Mouse (Mus musculus): Measurements from ENCODE around the gene Tgfa. TPM values are rescaled to one million over a fixed set of nuclear protein-coding genes. Genes with fewer than 3 reads are reported as not detected.

Gene Tgfa
- polyA plus RNA-seq, 1 experiment from 2014 or later, result 1.7 TPM

- peaks cover 7% of the 10 kb centered on the region for H3K4me1 ChIP-seq (replicated peaks)
- H3K36me3 ChIP-seq, result no peaks in the 10 kb centered on the region
- 84% methylated on average over 5 of the region's 5 CpGs for WGBS
These were observed 27.2 kb upstream of the Tgfa start for GRCm38 (mm10) chr6:86167851-86168250.

GRCm38 (mm10) chr6:86169166-86169565 lies 25.9 kb upstream of the Tgfa start:
- H3K27ac ChIP-seq, result no peak overlapping the region
- WGBS, result 74% methylated on average over 4 of the region's 4 CpGs
- no peaks in the 10 kb centered on the region for H3K36me3 ChIP-seq
- DNase-seq (ENCODE audit: low spot score), result no peak
- H3K4me1 ChIP-seq (replicated peaks), result peaks cover 4% of the 10 kb centered on the region
- H3K9me3 ChIP-seq, result no peaks in the 10 kb centered on the region
- no peak overlapping the region for H3K4me3 ChIP-seq
- H3K27me3 ChIP-seq (ENCODE audit: insufficient read depth, poor library complexity, severe bottlenecking), result no peaks in the 10 kb centered on the region

More at GRCm38 (mm10) chr6:86167851-86168250, 27.2 kb upstream of the Tgfa start:
- Histone ChIP-seq H3K27me3 (ENCODE audit: insufficient read depth, poor library complexity, severe bottlenecking) (no peaks in the 10 kb centered on the region), H3K4me3 (no peak overlapping the region), H3K27ac (no peak overlapping the region), H3K9me3 (no peaks in the 10 kb centered on the region)
- DNase-seq (ENCODE audit: low spot score), result no peak

- Histone ChIP-seq H3K4me3 (no peak overlapping the region), H3K27ac (no peak overlapping the region), H3K36me3 (no peaks in the 10 kb centered on the region), H3K27me3 (ENCODE audit: insufficient read depth, poor library complexity, severe bottlenecking) (no peaks in the 10 kb centered on the region), H3K9me3 (no peaks in the 10 kb centered on the region), H3K4me1 (replicated peaks) (no peaks in the 10 kb centered on the region)
- DNase-seq (ENCODE audit: low spot score), result no peak
- WGBS, result 84% methylated on average over 5 of the region's 5 CpGs
These were observed 18.8 kb upstream of the Tgfa start for GRCm38 (mm10) chr6:86176236-86176635.

- Histone ChIP-seq H3K27me3 (ENCODE audit: insufficient read depth, poor library complexity, severe bottlenecking) (no peaks in the 10 kb centered on the region), H3K4me3 (no peak overlapping the region), H3K36me3 (no peaks in the 10 kb centered on the region), H3K4me1 (replicated peaks) (peaks cover 3% of the 10 kb centered on the region), H3K9me3 (no peaks in the 10 kb centered on the region), H3K27ac (no peak overlapping the region)
- no peak for DNase-seq (ENCODE audit: low spot score)
- WGBS, result 87% methylated on average over 6 of the region's 6 CpGs
These were observed 18.3 kb upstream of the Tgfa start for GRCm38 (mm10) chr6:86176721-86177120.

- Histone ChIP-seq H3K27me3 (ENCODE audit: insufficient read depth, poor library complexity, severe bottlenecking) (no peaks in the 10 kb centered on the region), H3K9me3 (no peaks in the 10 kb centered on the region)
- 95% methylated on average over 9 of the region's 9 CpGs for WGBS
These were observed 17.6 kb upstream of the Tgfa start for GRCm38 (mm10) chr6:86177331-86177982.

GRCm38 (mm10) chr6:86180617-86181016 lies 14.4 kb upstream of the Tgfa start:
- no peak overlapping the region for H3K4me3 ChIP-seq
- no peaks in the 10 kb centered on the region for H3K36me3 ChIP-seq
- no peaks in the 10 kb centered on the region for H3K27me3 ChIP-seq (ENCODE audit: insufficient read depth, poor library complexity, severe bottlenecking)
- 56% methylated on average over 2 of the region's 2 CpGs for WGBS
- DNase-seq (ENCODE audit: low spot score), result no peak
- H3K9me3 ChIP-seq, result no peaks in the 10 kb centered on the region
- H3K27ac ChIP-seq, result no peak overlapping the region
- peaks cover 18% of the 10 kb centered on the region for H3K4me1 ChIP-seq (replicated peaks)

More at GRCm38 (mm10) chr6:86177331-86177982, 17.6 kb upstream of the Tgfa start:
- H3K4me1 ChIP-seq (replicated peaks), result peaks cover 11% of the 10 kb centered on the region
- no peaks in the 10 kb centered on the region for H3K36me3 ChIP-seq
- no peak for DNase-seq (ENCODE audit: low spot score)
- no peak overlapping the region for H3K4me3 ChIP-seq
- no peak overlapping the region for H3K27ac ChIP-seq

- no peak overlapping the region for H3K4me3 ChIP-seq
- peak overlapping the region; percentile 23 for H3K27ac ChIP-seq
- no peaks in the 10 kb centered on the region for H3K36me3 ChIP-seq
- WGBS, result 61% methylated on average over 9 of the region's 9 CpGs
- no peak for DNase-seq (ENCODE audit: low spot score)
- peaks cover 27% of the 10 kb centered on the region for H3K4me1 ChIP-seq (replicated peaks)
- H3K27me3 ChIP-seq (ENCODE audit: insufficient read depth, poor library complexity, severe bottlenecking), result no peaks in the 10 kb centered on the region
- no peaks in the 10 kb centered on the region for H3K9me3 ChIP-seq
These were observed 13.0 kb upstream of the Tgfa start for GRCm38 (mm10) chr6:86182016-86182415.

GRCm38 (mm10) chr6:86182626-86183025 lies 12.4 kb upstream of the Tgfa start:
- Histone ChIP-seq H3K36me3 (no peaks in the 10 kb centered on the region), H3K27me3 (ENCODE audit: insufficient read depth, poor library complexity, severe bottlenecking) (no peaks in the 10 kb centered on the region), H3K4me1 (replicated peaks) (peaks cover 27% of the 10 kb centered on the region), H3K4me3 (no peak overlapping the region), H3K27ac (peak overlapping the region; percentile 23; the same call in 1 of the 2 replicates), H3K9me3 (0 out of 2 replicates have a peak, but pooled peaks cover 3% of the 10 kb centered on the region)
- DNase-seq (ENCODE audit: low spot score), result no peak
- 85% methylated on average over 5 of the region's 5 CpGs for WGBS

- no peak overlapping the region for H3K4me3 ChIP-seq
- no peak overlapping the region for H3K27ac ChIP-seq
- peak; percentile 11 for DNase-seq (ENCODE audit: low spot score)
- WGBS, result 44% methylated on average over 14 of the region's 14 CpGs
- H3K36me3 ChIP-seq, result no peaks in the 10 kb centered on the region
- 0 out of 2 replicates have a peak, but pooled peaks cover 3% of the 10 kb centered on the region for H3K9me3 ChIP-seq
- peaks cover 27% of the 10 kb centered on the region for H3K4me1 ChIP-seq (replicated peaks)
- H3K27me3 ChIP-seq (ENCODE audit: insufficient read depth, poor library complexity, severe bottlenecking), result peaks cover under 1% of the 10 kb centered on the region; the same call in 1 of the 2 replicates
These were observed 8.7 kb upstream of the Tgfa start for GRCm38 (mm10) chr6:86186106-86186955.

- H3K4me3 ChIP-seq, result no peak overlapping the region
- H3K27me3 ChIP-seq (ENCODE audit: insufficient read depth, poor library complexity, severe bottlenecking), result peaks cover 7% of the 10 kb centered on the region
- 0 out of 2 replicates have a peak, but pooled peaks cover 3% of the 10 kb centered on the region for H3K9me3 ChIP-seq
- peaks cover 16% of the 10 kb centered on the region; the same call in 1 of the 2 replicates for H3K4me1 ChIP-seq (replicated peaks)
- whole genome bisulfite sequencing, result 82% methylated on average over 11 of the region's 11 CpGs
- no peak overlapping the region for H3K27ac ChIP-seq
- H3K36me3 ChIP-seq, result no peaks in the 10 kb centered on the region
- DNase-seq (ENCODE audit: low spot score), result no peak
These were observed 6.1 kb upstream of the Tgfa start for GRCm38 (mm10) chr6:86188741-86189480.

- H3K27ac ChIP-seq, result no peak overlapping the region
- 83% methylated on average over 3 of the region's 3 CpGs for WGBS
- peaks cover 19% of the 10 kb centered on the region for H3K4me1 ChIP-seq (replicated peaks)
- no peak overlapping the region for H3K4me3 ChIP-seq
- H3K36me3 ChIP-seq, result no peaks in the 10 kb centered on the region
- no peak for DNase-seq (ENCODE audit: low spot score)
- 0 out of 2 replicates have a peak, but pooled peaks cover 3% of the 10 kb centered on the region for H3K9me3 ChIP-seq
- H3K27me3 ChIP-seq (ENCODE audit: insufficient read depth, poor library complexity, severe bottlenecking), result peaks cover 24% of the 10 kb centered on the region
These were observed 4.4 kb upstream of the Tgfa start for GRCm38 (mm10) chr6:86190622-86191021.

GRCm38 (mm10) chr6:86192978-86193377 lies 2.0 kb upstream of the Tgfa start:
- Histone ChIP-seq H3K36me3 (no peaks in the 10 kb centered on the region), H3K27me3 (ENCODE audit: insufficient read depth, poor library complexity, severe bottlenecking) (peaks cover 48% of the 10 kb centered on the region), H3K4me1 (replicated peaks) (peaks cover 27% of the 10 kb centered on the region), H3K4me3 (no peak overlapping the region), H3K9me3 (no peaks in the 10 kb centered on the region), H3K27ac (no peak overlapping the region)
- 72% methylated on average over 3 of the region's 3 CpGs for WGBS
- no peak for DNase-seq (ENCODE audit: low spot score)

Measured in hindbrain, embryonic 10.5 days (tissue).